Mouse (Mus musculus) neural tube, embryonic 14.5 days (tissue): ENCODE data around the gene Zscan20. TPM values are rescaled to one million over a fixed set of nuclear protein-coding genes. Genes with fewer than 3 reads are reported as not detected.
"Not testable (repeated sequence)": the region's sequence is repeated elsewhere in the genome, so short reads cannot be mapped to it uniquely, and the experiment has no call there.

Source experiments
- ATAC-seq: fragments of 200-750 bp; cut with Nextera tagmentation; 2 replicates; pipeline ENCODE4 v1.8.0; 2017; ENCODE audit warnings: low read depth, mild to moderate bottlenecking, moderate TSS enrichment, moderate library complexity
- H3K27ac ChIP-seq: fragments of 300-500 bp; sonication (generic); 2 replicates; pipeline ENCODE4 v1.5.1; 2014; ENCODE audit warnings: low read depth, mild to moderate bottlenecking, control low read depth, low read length, moderate library complexity, mixed read lengths
- H3K27me3 ChIP-seq: fragments of 300-500 bp; sonication (generic); 2 replicates; pipeline ENCODE4 v1.6.1; 2014; ENCODE audit warnings: low read length; ENCODE audit not compliant: control insufficient read depth, insufficient read depth
- H3K36me3 ChIP-seq: fragments of 300-500 bp; sonication (generic); 2 replicates; pipeline ENCODE4 v1.6.1; 2014; ENCODE audit warnings: low read length, mixed read lengths; ENCODE audit not compliant: control insufficient read depth, insufficient read depth
- H3K4me1 ChIP-seq: fragments of 300-500 bp; sonication (generic); 2 replicates; pipeline ENCODE4 v1.6.1; 2014; ENCODE audit warnings: low read length; ENCODE audit not compliant: control insufficient read depth, insufficient read depth
- H3K4me2 ChIP-seq: fragments of 300-500 bp; sonication (generic); 2 replicates; pipeline ENCODE4 v1.6.1; 2014; ENCODE audit warnings: mild to moderate bottlenecking, low read depth, low read length, control low read depth
- H3K4me3 ChIP-seq: fragments of 300-500 bp; sonication (generic); 2 replicates; pipeline ENCODE4 v1.5.1; 2014; ENCODE audit warnings: low read depth, low read length, control low read depth, mixed read lengths
- H3K9ac ChIP-seq: fragments of 300-500 bp; sonication (generic); replicated peaks from 2 replicates; pipeline ENCODE4 v1.6.1; 2014; ENCODE audit warnings: low read depth, mild to moderate bottlenecking, control low read depth, low read length, mixed read lengths
- H3K9me3 ChIP-seq: fragments of 300-500 bp; sonication (generic); 2 replicates; pipeline ENCODE4 v1.6.1; 2016; ENCODE audit warnings: low read length; ENCODE audit not compliant: control insufficient read depth
- WGBS: fragments of 180-500 bp; shearing (Covaris S2); extraction: QIAGEN DNeasy Blood & Tissue Kit; methylation state at CpG from one replicate; pipeline ENCODE4 v1.1.7; 2014; 5-methylcytosine and 5-hydroxymethylcytosine counted together
- polyA plus RNA-seq: library from polyadenylated mRNA; unstranded; fragments of >200 nt; fragmentation: Nextera tagmentation; extraction: Ambion mirVana; gene quantifications from 2 replicates; pipeline ENCODE4 v1.2.1, GENCODE M21; 2014

Gene Zscan20
- polyA plus RNA-seq, 1 experiment from 2014 or later = 3.4 TPM

DNA sequence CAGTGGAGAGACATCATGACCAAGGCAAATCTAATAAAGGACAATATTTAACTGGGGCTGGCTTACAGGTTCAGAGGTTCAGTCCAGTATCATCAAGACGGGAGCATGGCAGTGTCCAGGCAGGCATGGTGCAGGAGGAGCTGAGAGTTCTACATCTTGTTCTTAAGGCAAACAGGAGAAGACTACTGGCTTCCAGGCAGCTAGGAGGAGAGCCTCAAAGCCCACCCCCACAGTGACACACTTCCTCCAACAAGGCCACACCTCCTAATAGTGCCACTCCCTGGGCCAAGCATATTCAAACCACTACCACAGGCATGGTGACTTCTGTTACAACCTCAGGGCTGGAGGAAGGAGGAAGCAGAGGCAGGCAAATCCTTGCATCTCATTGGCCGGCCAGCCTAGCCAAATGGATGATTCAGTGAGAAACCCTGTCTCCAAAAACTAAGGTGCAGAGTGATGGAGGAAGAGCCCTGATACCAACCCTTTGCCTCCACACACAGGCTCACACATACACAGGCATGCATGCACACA, 65.9 kb downstream of the Zscan20 start:
- not testable (repeated sequence) for H3K27ac ChIP-seq, H3K9me3 ChIP-seq, H3K27me3 ChIP-seq, H3K9ac ChIP-seq, H3K4me2 ChIP-seq, H3K4me1 ChIP-seq, H3K36me3 ChIP-seq, ATAC-seq, H3K4me3 ChIP-seq
- 84% methylated on average over 2 of the region's 2 CpGs for WGBS

DNA sequence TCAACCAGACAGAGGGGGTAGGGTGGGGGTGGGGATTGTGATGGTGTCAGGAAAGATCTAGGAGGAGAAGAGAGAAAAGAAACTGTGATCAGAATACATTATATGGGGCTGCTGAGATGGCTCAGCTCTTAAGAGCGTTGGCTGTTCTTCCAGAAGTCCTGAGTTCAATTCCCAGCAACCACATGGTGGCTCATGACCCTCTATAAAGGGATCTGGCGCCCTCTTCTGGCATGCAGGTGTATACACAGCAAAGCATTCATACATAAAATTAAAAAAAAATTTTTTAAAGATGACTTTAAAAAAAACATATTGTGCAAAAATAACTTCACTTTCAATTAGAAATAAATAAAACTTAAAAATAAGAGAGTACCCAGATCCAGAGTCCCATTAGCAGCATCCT, 66.5 kb downstream of the Zscan20 start:
- no peak overlapping the region for H3K4me2 ChIP-seq
- no peaks in the 10 kb centered on the region for H3K9me3 ChIP-seq
- peaks cover 3% of the 10 kb centered on the region for H3K36me3 ChIP-seq
- no peak overlapping the region for H3K4me3 ChIP-seq
- ATAC-seq = no peak
- H3K27me3 ChIP-seq = no peaks in the 10 kb centered on the region
- H3K27ac ChIP-seq = no peak overlapping the region
- 27% methylated on average over 2 of the region's 2 CpGs for WGBS
- no peaks in the 10 kb centered on the region for H3K4me1 ChIP-seq
- H3K9ac ChIP-seq = no peak overlapping the region

Other genes starting within 250 kb of the Zscan20 start
- gene Tlr12, start 8.5 kb upstream of the Zscan20 start, polyA plus RNA-seq = 0.35 and 0.48 TPM in 2 replicates
- gene Phc2, start 44.6 kb upstream of the Zscan20 start, polyA plus RNA-seq = 31.9 and 48.8 TPM in 2 replicates
- gene A3galt2, start 145.3 kb upstream of the Zscan20 start, polyA plus RNA-seq = 0.45 and 0.51 TPM in 2 replicates
- gene Zfp362, start 195.9 kb upstream of the Zscan20 start, polyA plus RNA-seq = 26.2 and 33.1 TPM in 2 replicates